8 mouse cellular contexts compared by ENCODE assay signal in genomic region chr5:122526405-122526804, GRCm38 (mm10). TPM values are rescaled to one million over a fixed set of nuclear protein-coding genes. Genes with fewer than 3 reads are reported as not detected.
A peak's percentile ranks its signal among the peaks of the same experiment; 100 is the strongest.
DNase-seq lines count a peak whose midpoint lies in the region; ATAC-seq and TF ChIP-seq lines count a peak whose summit lies in the region.

No protein-coding gene starts in this region.

- no peak overlapping the region for H3K9ac ChIP-seq in midbrain, postnatal 0 days (replicated peaks; ENCODE audit: low read length, poor library complexity, severe bottlenecking)
- no peak overlapping the region for H3K9ac ChIP-seq in intestine, postnatal 0 days (ENCODE audit: low read depth, low read length)
- no peak overlapping the region for H3K9ac ChIP-seq in stomach, embryonic 15.5 days

- intact Hi-C loops in gastrocnemius, postnatal 14 days (cut with DNase I; ENCODE audit: low total_unique reads): no loop called here

- H3K4me3 ChIP-seq in midbrain, postnatal 0 days (ENCODE audit: low read depth, low read length): no peak overlapping the region
- no peak overlapping the region for H3K4me3 ChIP-seq in midbrain, embryonic 10.5 days
- H3K4me3 ChIP-seq in intestine, postnatal 0 days (ENCODE audit: low read depth, low read length): no peak overlapping the region
- H3K4me3 ChIP-seq in stomach, embryonic 15.5 days (replicated peaks): no peak overlapping the region

- 75% methylated on average over 9 of the region's 9 CpGs for WGBS in midbrain, postnatal 0 days
- 94% methylated on average over 9 of the region's 9 CpGs for WGBS in midbrain, embryonic 10.5 days
- 84% methylated on average over 9 of the region's 9 CpGs for WGBS in intestine, postnatal 0 days
- 91% methylated on average over 9 of the region's 9 CpGs for WGBS in stomach, embryonic 15.5 days

- TF ChIP-seq CTCF in midbrain, postnatal 0 days (IDR thresholded peaks at IDR 0.05): no peak
- TF ChIP-seq CTCF in intestine, postnatal 0 days (IDR thresholded peaks at IDR 0.05; ENCODE audit: low read depth): no peak

- peak overlapping the region; percentile 55 for H3K27ac ChIP-seq in midbrain, postnatal 0 days (ENCODE audit: low read depth, low read length)
- no peak overlapping the region for H3K27ac ChIP-seq in midbrain, embryonic 10.5 days (replicated peaks)
- H3K27ac ChIP-seq in intestine, postnatal 0 days (ENCODE audit: low read depth, low read length): peak overlapping the region; percentile 47; the same call in 1 of the 2 replicates
- H3K27ac ChIP-seq in stomach, embryonic 15.5 days: peak overlapping the region; percentile 80

- no peaks in the 10 kb centered on the region for H3K9me3 ChIP-seq in midbrain, postnatal 0 days (ENCODE audit: low read length)
- no peaks in the 10 kb centered on the region for H3K9me3 ChIP-seq in midbrain, embryonic 10.5 days (replicated peaks)
- H3K9me3 ChIP-seq in intestine, postnatal 0 days (ENCODE audit: control insufficient read depth): no peaks in the 10 kb centered on the region
- H3K9me3 ChIP-seq in stomach, embryonic 15.5 days: no peaks in the 10 kb centered on the region

- no peak overlapping the region for H3K4me2 ChIP-seq in midbrain, postnatal 0 days (ENCODE audit: low read depth, low read length, poor library complexity, severe bottlenecking)
- H3K4me2 ChIP-seq in intestine, postnatal 0 days (replicated peaks; ENCODE audit: low read depth): peak overlapping the region; percentile 33; the same call in 1 of the 2 replicates
- H3K4me2 ChIP-seq in stomach, embryonic 15.5 days: no peak overlapping the region

- ATAC-seq in midbrain, postnatal 0 days (ENCODE audit: low FRiP score): peak; percentile 78
- ATAC-seq in intestine, postnatal 0 days: no peak
- ATAC-seq in stomach, embryonic 15.5 days (ENCODE audit: insufficient read depth, low FRiP score, low read depth): no peak
- ATAC-seq in megakaryocyte, adult 5-6 weeks (ENCODE audit: poor library complexity, severe bottlenecking): no peak

- H3K36me3 ChIP-seq in midbrain, postnatal 0 days (ENCODE audit: insufficient read depth, low read length): no peaks in the 10 kb centered on the region
- no peaks in the 10 kb centered on the region for H3K36me3 ChIP-seq in midbrain, embryonic 10.5 days
- H3K36me3 ChIP-seq in intestine, postnatal 0 days (ENCODE audit: control insufficient read depth, insufficient read depth): no peaks in the 10 kb centered on the region
- no peaks in the 10 kb centered on the region for H3K36me3 ChIP-seq in stomach, embryonic 15.5 days

- no peaks in the 10 kb centered on the region for H3K27me3 ChIP-seq in midbrain, postnatal 0 days (ENCODE audit: insufficient read depth, low read length)
- no peaks in the 10 kb centered on the region for H3K27me3 ChIP-seq in midbrain, embryonic 10.5 days (ENCODE audit: low read depth, poor library complexity, severe bottlenecking)
- no peaks in the 10 kb centered on the region for H3K27me3 ChIP-seq in intestine, postnatal 0 days (replicated peaks; ENCODE audit: control insufficient read depth, insufficient read depth, low read length)
- no peaks in the 10 kb centered on the region for H3K27me3 ChIP-seq in stomach, embryonic 15.5 days (replicated peaks)

- H3K4me1 ChIP-seq in midbrain, postnatal 0 days (ENCODE audit: insufficient read depth, low read length): no peaks in the 10 kb centered on the region
- peaks cover 43% of the 10 kb centered on the region for H3K4me1 ChIP-seq in midbrain, embryonic 10.5 days
- H3K4me1 ChIP-seq in intestine, postnatal 0 days (replicated peaks; ENCODE audit: control insufficient read depth, insufficient read depth, low read length): peaks cover 30% of the 10 kb centered on the region; the same call in 1 of the 2 replicates
- H3K4me1 ChIP-seq in stomach, embryonic 15.5 days: peaks cover 54% of the 10 kb centered on the region

- peak; percentile 21 for DNase-seq in gastrocnemius, postnatal 14 days
- DNase-seq in gastrocnemius, postnatal 10 days: no peak
- DNase-seq in midbrain, postnatal 0 days (ENCODE audit: low spot score): peak; percentile 82
- no peak for DNase-seq in midbrain, embryonic 10.5 days (ENCODE audit: low spot score)
- no peak for DNase-seq in spleen, adult 18-20 months

RNA-seq across cellular contexts. Expression of gene Atp2a2, which starts 24.4 kb away (rescaled TPM):
- total RNA-seq in gastrocnemius, postnatal 14 days (2021): 100 to 1,000 TPM; 213 to 317 TPM
- total RNA-seq in gastrocnemius, postnatal 10 days (2021): 100 to 1,000 TPM; 156 to 181 TPM
- 202 and 210 TPM in 2 replicates for total RNA-seq in midbrain, postnatal 0 days (2014; rRNA removed)
- polyA plus RNA-seq in midbrain, postnatal 0 days (2015; fragmentation: Nextera tagmentation; extraction: Ambion mirVana): 40.4 and 45.2 TPM in 2 replicates
- 37.0 and 37.7 TPM in 2 replicates for polyA plus RNA-seq in midbrain, embryonic 10.5 days (2016; fragmentation: Nextera tagmentation; extraction: Ambion mirVana)
- polyA plus RNA-seq in intestine, postnatal 0 days (2015; fragmentation: Nextera tagmentation; extraction: Ambion mirVana): 26.1 and 27.3 TPM in 2 replicates
- polyA plus RNA-seq in stomach, embryonic 15.5 days (2015; fragmentation: Nextera tagmentation; extraction: Ambion mirVana): 33.5 and 35.7 TPM in 2 replicates
- total RNA-seq in megakaryocyte, adult 5-6 weeks (2015): 47.1 and 47.5 TPM in 2 replicates
- 65.0 and 65.8 TPM in 2 replicates for total RNA-seq in megakaryocyte, adult 5-6 weeks (2017)

Comparison
In these comparisons a context has a peak if more than half of its experiments do, and no peak if none do; other contexts are left out.
1. DNase-seq: peak in gastrocnemius, postnatal 14 days (single experiment) and midbrain, postnatal 0 days (single experiment); none in gastrocnemius, postnatal 10 days (single experiment), midbrain, embryonic 10.5 days (single experiment) and spleen, adult 18-20 months (0 of 2).